Comparison of ENCODE assay signal across 29 mouse cellular contexts in genomic region chr5:90373708-90374107, GRCm38 (mm10).
"Had no signal": no experiment of that assay in that cellular context is flagged by ENCODE, and none has a peak within 500 bp of the region (broad histone marks: within the 10 kb centered on the region; RNA-seq: fewer than 3 reads in every experiment).

No protein-coding gene starts in this region.

- H3K27me3 ChIP-seq: limb, embryonic 12.5 days; limb, embryonic 15.5 days; lung, embryonic 15.5 days; megakaryocyte, embryonic 14.5 days; midbrain, embryonic 12.5 days; midbrain, embryonic 13.5 days; midbrain, embryonic 15.5 days; neural tube, embryonic 12.5 days; neural tube, embryonic 13.5 days had no signal

- H3K9me3 ChIP-seq: limb, embryonic 10.5 days; limb, embryonic 12.5 days; limb, embryonic 13.5 days; limb, embryonic 15.5 days; liver, embryonic 15.5 days; lung, embryonic 15.5 days; midbrain, embryonic 10.5 days; midbrain, embryonic 12.5 days; midbrain, embryonic 13.5 days; midbrain, embryonic 15.5 days; neural tube, embryonic 12.5 days; neural tube, embryonic 13.5 days had no signal

- DNase-seq: left cerebral cortex, postnatal 4 days; lung, adult 18-20 months; lung, adult 2 months; lung, embryonic 14.5 days; lung, postnatal 10 days; lung, postnatal 14 days; lung, postnatal 36 days; lung, postnatal 4 days; midbrain, embryonic 14.5 days had no signal

- H3K4me3 ChIP-seq: left cerebral cortex, adult 2 months; limb, embryonic 10.5 days; limb, embryonic 12.5 days; limb, embryonic 13.5 days; limb, embryonic 15.5 days; liver, embryonic 15.5 days; lung, embryonic 15.5 days; megakaryocyte, embryonic 14.5 days; midbrain, embryonic 10.5 days; midbrain, embryonic 12.5 days; midbrain, embryonic 13.5 days; midbrain, embryonic 15.5 days; myocyte; neural tube, embryonic 12.5 days; neural tube, embryonic 13.5 days had no signal

- H3K4me2 ChIP-seq: limb, embryonic 12.5 days; limb, embryonic 13.5 days; limb, embryonic 15.5 days; liver, embryonic 15.5 days; lung, embryonic 14.5 days; lung, embryonic 15.5 days; midbrain, embryonic 11.5 days; midbrain, embryonic 12.5 days; midbrain, embryonic 13.5 days; midbrain, embryonic 15.5 days; neural tube, embryonic 12.5 days; neural tube, embryonic 13.5 days had no signal

- H3K36me3 ChIP-seq: limb, embryonic 10.5 days; limb, embryonic 12.5 days; limb, embryonic 13.5 days; limb, embryonic 15.5 days; liver, embryonic 15.5 days; lung, embryonic 15.5 days; midbrain, embryonic 10.5 days; midbrain, embryonic 12.5 days; midbrain, embryonic 13.5 days; midbrain, embryonic 15.5 days; neural tube, embryonic 12.5 days; neural tube, embryonic 13.5 days had no signal

- H3K27ac ChIP-seq: left cerebral cortex, adult 2 months; limb, embryonic 10.5 days; limb, embryonic 12.5 days; limb, embryonic 13.5 days; limb, embryonic 15.5 days; liver, embryonic 14.5 days; liver, embryonic 15.5 days; lung, embryonic 15.5 days; macrophage; midbrain, embryonic 10.5 days; midbrain, embryonic 12.5 days; midbrain, embryonic 13.5 days; midbrain, embryonic 15.5 days; neural tube, embryonic 12.5 days; neural tube, embryonic 13.5 days had no signal

- H3K9ac ChIP-seq: limb, embryonic 12.5 days; limb, embryonic 13.5 days; limb, embryonic 15.5 days; liver, embryonic 14.5 days; liver, embryonic 15.5 days; lung, embryonic 14.5 days; lung, embryonic 15.5 days; midbrain, embryonic 12.5 days; midbrain, embryonic 13.5 days; midbrain, embryonic 15.5 days; neural tube, embryonic 12.5 days; neural tube, embryonic 13.5 days had no signal

- ATAC-seq: lung, postnatal 0 days; midbrain, embryonic 13.5 days; midbrain, embryonic 15.5 days; midbrain, embryonic 16.5 days had no signal

- H3K4me1 ChIP-seq: limb, embryonic 10.5 days; limb, embryonic 12.5 days; limb, embryonic 13.5 days; limb, embryonic 15.5 days; liver, embryonic 15.5 days; lung, embryonic 15.5 days; midbrain, embryonic 10.5 days; midbrain, embryonic 12.5 days; midbrain, embryonic 13.5 days; midbrain, embryonic 15.5 days; neural tube, embryonic 12.5 days; neural tube, embryonic 13.5 days had no signal
